Mouse (Mus musculus) left cerebral cortex, postnatal 25 days (tissue): ENCODE data around the gene Mettl21a. TPM values are rescaled to one million over a fixed set of nuclear protein-coding genes. Genes with fewer than 3 reads are reported as not detected.
A peak's percentile ranks its signal among the peaks of the same experiment; 100 is the strongest.
"Not testable (repeated sequence)": the region's sequence is repeated elsewhere in the genome, so short reads cannot be mapped to it uniquely, and the experiment has no call there.

Experiments used
- DNase-seq, 2 experiments: peaks; one replicate each; pipeline ENCODE4 v3.0.0; 2022; ENCODE audit warnings: low spot score in 2 of 2, mixed read lengths in 1 of 2
- intact Hi-C: fragments of 180-260 bp; cut with DNase I; formaldehyde crosslinking; loops from one replicate; pipeline ENCODE4 v1.15.1; 2025
- total RNA-seq, 2 experiments: library from RNA; stranded (reverse); gene quantifications; 2 replicates each; pipeline ENCODE4 v1.2.3; 2021

The Mettl21a gene
- 10 to 100 TPM; 10.8 to 13.4 TPM for total RNA-seq

DNA sequence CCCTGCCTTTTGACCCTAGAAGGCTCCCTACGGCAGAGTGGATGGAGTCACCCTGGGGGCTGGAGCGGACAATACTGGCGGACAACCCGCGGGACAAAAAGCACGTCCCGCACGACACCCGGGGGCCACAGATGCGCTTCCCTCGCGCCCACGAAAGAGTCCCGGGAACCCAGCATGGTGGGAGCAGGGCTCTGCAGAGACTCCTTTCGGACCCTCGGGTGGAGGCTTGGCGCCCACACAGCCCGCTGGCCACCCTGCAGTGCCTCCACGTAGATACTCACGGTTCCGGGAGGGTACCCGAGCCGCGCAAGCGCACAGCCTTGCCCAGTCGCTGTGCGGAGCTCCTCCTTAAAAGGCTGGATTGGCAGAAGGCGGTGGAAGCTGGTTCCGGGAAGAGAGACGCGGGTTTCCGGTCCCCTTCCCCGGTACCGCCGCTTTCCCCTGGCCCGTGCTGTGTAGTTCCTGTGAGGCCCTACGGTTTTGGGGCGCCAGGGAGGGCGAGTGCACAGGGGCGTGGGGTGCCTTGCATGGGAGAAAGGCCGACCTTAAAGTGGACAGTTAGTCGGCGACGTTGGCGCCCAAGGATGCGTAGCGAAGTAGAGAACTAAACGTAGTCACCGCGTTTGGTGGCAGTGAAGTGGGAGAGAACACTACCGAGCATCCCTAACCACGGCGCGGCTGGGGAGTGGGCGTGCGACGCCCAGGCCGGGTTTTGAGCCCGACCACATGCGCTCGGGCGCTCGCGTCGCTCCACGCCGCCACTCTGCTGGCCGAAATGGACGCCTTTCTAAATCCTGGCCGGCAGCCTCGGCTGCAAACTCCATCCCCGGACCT is at the start of gene Mettl21a:
Gene Mettl21a, minus strand, starts transcription at position 362 of the 834 bp plus-strand sequence.
- DNase-seq = peak; percentile 92 to 97
- intact Hi-C loops = loop anchor here (1.0 to 5.0 kb wide), 6 partner anchors 73 to 950 kb away; partner anchors contain the start of genes Ccnyl1 and Creb1

DNA sequence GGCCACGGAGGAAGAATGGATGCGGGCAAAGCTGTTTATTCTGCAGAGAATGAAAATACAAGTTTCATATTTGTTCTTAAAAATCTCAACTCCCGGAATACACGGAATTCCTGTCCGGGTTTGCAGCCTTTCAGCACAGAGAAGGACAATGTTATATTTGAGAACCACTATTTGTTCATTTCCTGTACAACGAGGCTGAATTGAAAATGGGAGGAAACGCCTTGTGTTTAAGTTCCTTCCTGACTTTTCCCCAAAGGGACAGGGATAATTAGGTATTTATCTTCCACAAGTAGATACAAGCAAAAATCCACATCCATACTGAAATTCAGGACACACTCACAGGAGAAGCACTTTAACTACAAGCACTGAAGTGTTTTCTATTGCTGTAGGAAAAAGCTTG is 41.8 kb upstream of the Mettl21a start:
- intact Hi-C loops = no loop called here
- no peak for DNase-seq

DNA sequence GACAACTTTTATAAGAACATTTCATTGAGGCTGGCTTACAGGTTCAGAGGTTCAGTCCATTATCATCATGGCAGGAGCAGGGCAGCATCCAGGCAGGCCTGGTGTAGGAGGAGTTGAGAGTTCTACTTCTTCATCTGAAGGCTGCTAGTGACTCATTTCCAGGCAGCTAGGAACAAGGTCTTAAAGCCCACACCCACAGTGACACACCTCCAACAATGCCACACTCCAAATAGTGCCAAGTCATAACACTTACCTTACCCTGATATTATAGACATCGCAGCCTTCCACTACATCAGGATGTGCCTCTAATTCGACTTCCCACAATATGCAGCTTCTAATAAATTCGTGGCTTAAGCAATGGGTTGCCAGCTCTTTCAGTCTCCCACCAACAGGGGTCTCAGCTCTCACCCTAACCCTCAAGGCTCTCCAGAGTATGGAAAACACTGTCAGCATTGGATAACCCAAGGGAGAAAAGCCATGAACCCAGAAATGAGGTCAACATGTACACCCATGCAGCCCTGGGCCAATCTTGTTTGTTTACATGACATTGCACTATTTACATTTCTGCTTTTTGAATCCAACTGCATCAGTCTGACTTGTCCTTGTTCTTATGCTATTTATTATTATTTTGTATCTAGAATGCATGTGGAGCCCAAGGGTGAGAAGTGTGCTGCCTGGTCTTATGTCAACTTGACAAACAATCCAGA is 39.5 kb upstream of the Mettl21a start:
- DNase-seq = no peak
- intact Hi-C loops = no loop called here

DNA sequence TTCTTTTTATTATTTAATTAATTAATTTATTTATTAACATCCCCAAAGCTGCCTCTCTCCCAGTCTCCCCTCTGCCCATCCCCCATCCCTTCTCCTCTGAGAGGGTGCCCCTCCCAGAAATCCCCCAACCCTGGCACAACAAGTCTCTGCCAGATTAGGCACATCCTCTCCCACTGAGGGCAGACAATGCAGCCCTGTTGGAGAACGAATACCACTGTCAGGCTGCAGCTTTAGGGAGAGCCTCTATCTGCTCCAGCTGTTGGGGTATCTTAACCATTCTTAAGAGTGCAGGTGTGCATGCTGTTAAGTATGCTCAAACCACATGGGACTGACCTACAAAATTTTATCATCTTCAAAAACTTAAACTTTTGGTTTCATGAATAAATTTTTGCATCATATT is 38.4 kb upstream of the Mettl21a start:
- intact Hi-C loops = no loop called here
- DNase-seq = no peak

DNA sequence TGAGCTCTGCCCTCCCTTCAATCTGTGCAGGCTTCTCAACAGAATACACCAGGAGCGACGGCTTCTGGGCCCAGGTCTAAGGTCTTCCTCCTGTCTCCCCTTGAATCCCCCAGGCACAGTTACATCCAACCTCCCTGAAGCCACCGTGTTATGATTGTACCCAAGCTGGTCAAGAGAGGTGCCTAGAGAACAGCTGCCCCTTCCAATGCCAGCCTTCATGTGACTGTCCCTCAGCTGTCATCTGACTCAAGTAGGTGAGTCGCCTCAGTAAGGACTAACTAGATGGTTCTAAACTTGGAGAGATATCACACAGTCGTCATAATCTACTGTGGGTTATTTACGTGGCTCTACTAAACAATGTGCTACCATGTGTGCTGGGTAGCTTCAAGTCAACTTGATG is 36.7 kb upstream of the Mettl21a start:
- intact Hi-C loops = no loop called here
- DNase-seq = no peak

DNA sequence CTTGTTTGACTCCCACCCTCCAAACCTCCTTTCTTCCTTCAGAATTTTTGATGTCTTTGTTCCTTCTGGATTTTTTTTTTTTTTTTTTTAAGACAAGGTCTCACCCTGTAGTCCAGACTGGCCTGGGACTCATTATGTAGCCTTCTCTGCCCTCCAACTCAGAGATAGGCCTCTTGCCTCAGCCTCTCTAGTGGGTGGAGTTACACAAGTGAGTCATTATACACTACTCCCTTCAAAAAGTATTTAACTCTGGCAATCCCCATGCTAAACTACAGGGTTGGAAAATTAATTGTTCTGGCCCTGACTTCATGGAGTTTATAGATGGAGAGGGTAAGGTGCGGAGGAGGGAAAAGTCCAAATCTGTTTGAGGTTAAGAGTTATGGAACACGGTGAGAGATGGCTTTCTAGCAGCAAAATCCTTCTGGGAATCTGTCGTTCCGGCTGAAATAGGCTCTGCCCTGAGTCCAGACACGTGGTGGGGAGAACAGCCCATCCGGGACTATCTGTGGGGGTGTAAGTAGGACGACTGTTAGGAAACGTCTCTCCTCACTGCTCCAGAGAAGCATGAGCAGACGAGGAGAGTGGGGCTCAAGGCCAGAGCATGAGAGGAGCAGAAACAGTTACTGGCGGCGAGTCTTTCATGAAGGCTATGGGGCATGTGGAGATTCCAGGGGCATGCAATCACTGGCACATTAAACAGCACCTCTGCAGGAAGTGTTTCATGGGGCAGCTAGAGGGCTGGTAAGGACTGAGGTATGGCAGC is 32.5 kb upstream of the Mettl21a start:
- DNase-seq = no peak
- intact Hi-C loops = no loop called here

DNA sequence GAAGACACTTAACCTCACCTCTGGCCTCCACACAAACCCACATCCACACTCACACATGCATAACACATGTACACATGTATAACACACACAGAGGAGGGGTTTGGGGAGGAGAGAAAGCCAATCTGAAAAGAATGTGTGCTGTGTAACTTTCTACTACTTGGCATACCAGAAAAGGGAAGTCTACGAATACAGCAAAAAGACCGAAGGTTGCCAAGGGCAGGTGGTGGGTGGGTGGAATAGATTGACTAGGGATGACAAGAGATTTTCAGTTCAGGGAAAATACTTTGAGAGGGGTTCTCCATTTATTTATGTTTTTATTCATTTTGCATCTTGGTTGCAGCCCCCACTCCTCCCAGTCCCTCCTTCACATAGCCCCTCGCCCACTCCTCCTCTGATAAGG is 27.5 kb upstream of the Mettl21a start:
- intact Hi-C loops = no loop called here
- DNase-seq = peak in 1 of 2 experiments; percentile 38

DNA sequence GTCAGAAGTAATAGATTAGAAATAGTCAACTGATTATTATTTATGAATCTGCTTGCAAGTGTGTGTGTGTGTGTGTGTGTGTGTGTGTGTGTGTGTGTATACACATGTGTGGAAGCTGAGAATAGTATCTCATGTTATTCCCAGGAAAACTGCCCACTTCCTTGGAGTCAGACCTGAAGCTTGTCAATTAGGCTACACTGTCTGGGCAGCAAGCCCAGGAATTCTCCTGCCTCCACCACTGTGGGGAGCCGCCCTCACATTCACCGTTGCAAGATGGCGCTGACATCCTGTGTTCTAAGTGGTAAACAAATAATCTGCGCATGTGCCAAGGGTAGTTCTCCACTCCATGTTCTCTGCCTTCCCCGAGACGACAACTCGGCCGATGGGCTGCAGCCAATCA is 25.5 kb upstream of the Mettl21a start:
- intact Hi-C loops, DNase-seq: not testable (repeated sequence)

DNA sequence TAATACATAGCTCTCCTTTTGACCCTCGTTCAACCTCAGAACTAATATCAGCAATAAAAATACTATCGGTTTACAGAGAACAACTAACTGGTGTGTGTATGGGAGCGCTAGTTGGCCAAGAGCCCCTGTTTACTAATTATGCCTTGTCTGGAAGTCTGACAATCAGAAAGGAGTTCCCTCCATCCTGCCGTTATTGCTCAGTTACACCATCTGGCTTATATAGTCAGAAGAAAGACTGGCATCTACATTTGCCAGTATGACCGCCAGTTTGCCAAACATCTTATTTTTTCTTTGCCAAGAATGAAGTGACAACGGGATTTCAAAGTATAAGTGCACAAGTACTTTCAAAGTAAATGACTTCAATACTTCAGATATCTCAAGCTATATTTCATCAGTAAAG is 24.0 kb upstream of the Mettl21a start:
- intact Hi-C loops = no loop called here
- no peak for DNase-seq

DNA sequence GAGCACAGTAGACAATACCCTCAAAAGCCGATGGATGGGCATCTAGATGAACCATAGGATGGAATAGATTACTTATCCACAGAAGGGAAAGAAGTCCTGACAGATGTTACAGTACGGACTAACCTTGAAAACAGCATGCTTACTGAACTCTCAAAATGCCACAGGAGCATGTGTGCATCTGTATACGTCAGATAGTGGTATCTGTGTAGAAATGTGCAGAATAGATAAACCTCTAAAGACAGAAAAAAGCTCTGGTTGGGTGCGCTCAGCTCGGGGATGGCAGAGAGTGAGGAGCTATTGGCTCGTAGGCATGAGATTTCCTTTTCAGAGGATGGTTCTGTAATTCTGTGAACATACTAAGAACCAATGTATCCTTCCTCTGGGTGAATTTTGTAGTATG is 22.2 kb upstream of the Mettl21a start:
- no peak for DNase-seq
- intact Hi-C loops = no loop called here

DNA sequence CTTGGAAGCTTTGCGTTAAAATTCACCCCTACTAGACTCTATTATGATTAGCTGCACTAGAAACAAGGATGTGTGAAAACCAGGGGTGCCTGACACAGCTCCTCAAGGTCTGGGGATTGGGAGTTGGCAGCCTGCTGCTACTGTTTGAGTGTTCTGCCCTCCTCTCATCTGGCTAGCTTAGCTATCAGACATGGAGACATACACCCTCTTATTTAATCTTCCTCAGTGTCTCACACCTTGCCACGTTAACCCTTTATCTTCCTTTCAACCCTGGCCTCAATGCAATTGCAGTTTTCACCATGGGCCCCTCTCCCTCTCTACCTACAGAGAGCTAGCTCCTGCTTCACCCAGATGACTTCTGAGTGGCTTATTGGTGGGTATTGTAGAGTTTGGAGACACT is 18.6 kb upstream of the Mettl21a start:
- intact Hi-C loops = no loop called here

DNA sequence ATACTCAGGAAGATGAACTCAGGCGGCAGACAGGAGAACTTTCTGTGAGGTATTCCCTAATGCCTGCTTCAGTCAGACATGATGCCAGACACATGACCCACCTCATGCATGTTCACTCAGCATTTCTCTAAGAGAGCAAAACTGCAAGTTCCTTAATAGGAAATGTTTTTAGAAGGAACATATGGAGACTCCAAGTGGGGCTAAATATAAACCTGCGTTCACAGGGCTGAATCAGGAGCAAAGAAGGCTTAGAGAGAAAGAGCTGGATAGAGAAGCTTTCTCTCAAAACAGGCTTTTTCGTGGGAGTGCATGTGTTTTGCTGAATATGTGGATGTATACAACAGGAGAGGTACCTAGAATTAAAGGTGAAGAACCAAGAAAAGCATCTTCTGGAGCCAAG is 16.2 kb upstream of the Mettl21a start:
- DNase-seq = peak; percentile 51 to 91
- intact Hi-C loops = no loop called here

More for the DNA sequence above, 18.6 kb upstream of the Mettl21a start:
- no peak for DNase-seq

DNA sequence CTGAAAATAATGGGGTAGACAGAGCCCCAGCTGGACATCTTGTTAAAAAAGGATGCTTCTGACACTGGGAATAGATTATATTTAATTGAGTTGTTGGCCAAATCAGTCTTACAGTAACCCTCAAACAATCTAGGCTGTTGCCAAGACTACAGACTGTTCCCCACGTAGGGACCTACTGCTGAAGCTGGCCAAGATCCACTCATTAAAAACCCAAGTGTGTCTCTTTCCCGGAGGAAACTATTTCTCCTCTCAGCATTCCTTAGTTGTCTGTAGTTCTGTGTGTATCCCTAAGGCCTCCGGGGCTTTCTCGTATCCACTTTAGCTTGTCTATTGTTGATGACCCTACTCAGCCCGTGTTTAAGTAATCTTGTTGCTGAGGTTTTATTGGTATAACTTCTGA is 14.5 kb upstream of the Mettl21a start:
- intact Hi-C loops = no loop called here
- DNase-seq = no peak

DNA sequence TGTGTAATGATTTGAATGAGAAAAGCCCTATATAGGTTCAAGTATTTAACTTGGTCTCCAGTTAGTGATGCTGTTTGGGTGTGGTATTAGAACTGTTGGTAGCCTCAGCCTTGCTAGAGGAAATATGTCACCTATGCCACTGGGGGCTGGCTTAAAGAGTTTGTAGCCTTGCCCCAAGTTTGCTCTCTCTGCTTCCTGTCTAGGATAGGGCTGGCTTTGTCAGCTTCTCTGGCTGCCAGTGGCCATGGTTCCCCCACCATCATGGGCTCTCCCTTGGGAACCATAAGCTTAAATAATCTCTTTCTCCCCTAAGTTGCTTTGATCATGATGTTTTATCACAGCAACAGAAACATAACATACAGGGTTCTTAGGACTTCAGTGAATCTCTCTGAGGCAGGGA is 8.2 kb upstream of the Mettl21a start:
- intact Hi-C loops = loop anchor here (10.0 kb wide), 1 partner anchor 360 kb away; no protein-coding TSS in a partner anchor
- no peak for DNase-seq

DNA sequence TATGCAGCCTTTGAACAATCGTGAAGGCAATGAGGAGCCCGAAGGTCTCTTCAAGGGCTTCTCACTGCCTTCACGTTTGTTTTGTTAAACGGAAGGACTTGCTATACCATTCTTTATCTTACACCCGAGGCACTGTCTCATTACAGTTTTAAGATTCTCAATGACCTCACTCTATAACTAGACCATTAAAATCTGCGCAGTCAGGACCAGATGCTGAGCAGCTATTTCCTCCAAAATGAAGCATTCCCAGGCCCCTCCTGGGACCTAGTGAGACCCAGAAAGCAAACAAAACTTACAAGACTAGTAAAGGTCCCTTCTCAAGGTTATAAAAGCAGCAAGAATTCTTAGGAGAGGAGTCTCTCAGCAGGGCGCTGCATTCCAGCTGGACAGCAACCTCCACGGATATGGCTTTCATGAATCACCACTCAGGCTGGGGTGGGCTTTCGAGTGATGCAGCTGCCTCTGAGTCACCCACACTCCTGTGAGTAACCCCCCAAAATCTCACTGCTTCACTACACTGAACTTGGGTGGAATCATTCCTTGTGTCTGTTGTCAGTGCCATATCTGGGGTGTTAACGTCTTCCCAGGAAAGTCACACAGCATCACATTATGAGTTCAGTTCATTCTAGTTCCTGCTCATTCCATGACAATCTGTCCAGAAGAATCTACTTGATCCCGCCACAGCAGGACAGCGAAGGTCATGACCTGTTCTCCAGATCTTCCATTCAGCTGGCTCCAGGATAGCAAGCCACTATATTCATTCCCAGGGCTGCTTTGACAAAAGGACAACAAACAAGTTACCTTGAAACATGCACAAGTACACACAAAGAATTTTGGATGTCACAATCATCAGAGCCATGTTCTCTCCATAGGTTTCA is 6.8 kb upstream of the Mettl21a start:
- peak in 1 of 2 experiments; percentile 65 for DNase-seq
- intact Hi-C loops = loop anchor here (10.0 kb wide), 1 partner anchor 361 kb away; no protein-coding TSS in a partner anchor

DNA sequence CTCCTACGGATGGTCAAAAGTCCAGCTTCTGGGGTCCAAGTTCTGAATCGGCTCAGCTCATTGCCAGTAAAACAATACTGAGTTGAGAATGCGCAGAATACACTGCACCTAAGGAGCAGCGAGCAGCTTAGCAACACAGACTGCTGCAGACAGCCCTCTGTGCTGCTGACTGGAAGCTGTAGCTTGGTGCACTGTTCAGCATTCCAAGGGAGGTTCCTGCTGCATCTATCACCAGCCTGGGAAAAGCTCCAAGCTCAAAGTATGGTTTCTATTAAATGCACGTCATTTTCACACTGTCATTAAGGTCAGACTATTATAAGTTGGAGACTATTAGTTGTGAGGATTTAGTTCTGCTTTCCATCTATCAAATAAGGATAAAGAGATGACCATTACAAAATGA is 4.1 kb upstream of the Mettl21a start:
- intact Hi-C loops = loop anchor here (10.0 kb wide), 1 partner anchor 364 kb away; no protein-coding TSS in a partner anchor
- peak in 1 of 2 experiments; percentile 44 for DNase-seq

DNA sequence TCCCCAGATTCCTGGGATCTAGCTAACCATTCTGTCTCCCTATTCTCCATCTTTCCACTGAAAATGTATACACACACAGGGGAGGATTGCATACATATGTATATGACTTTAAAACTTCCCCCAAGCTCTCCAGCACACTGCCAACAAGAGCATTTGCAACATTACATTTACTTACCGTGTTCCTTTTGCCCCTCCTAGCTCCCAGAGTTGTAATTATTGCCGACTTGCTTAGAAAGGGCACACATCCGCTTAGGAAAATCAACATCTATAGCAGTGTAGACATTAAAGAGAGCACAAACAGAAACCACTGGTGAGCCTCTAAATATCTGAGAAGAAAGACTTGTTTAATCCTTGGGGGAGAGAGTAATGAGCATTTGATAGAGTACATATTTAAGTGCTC is 1.2 kb upstream of the Mettl21a start:
- DNase-seq = no peak
- intact Hi-C loops = loop anchor here (5.0 kb wide), 3 partner anchors 86 to 951 kb away; partner anchors contain the start of gene Creb1

DNA sequence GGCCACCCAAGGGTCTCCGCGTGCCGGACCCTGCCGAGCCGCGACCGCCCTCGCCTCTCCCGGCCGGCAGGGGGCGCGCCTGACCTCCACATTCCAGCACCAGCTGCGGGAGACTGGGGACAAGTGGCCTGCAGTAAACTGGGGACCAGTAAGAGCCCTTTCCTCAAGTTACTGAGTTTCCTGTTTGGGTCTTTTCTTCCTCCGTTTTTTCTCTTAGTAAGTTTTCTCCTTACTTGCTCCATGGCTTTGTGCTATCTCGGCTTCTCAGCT is 608 bp upstream of the Mettl21a start:
- intact Hi-C loops = loop anchor here (1.0 to 5.0 kb wide), 6 partner anchors 73 to 950 kb away; partner anchors contain the start of genes Ccnyl1 and Creb1
- DNase-seq = peak; percentile 85 to 92

DNA sequence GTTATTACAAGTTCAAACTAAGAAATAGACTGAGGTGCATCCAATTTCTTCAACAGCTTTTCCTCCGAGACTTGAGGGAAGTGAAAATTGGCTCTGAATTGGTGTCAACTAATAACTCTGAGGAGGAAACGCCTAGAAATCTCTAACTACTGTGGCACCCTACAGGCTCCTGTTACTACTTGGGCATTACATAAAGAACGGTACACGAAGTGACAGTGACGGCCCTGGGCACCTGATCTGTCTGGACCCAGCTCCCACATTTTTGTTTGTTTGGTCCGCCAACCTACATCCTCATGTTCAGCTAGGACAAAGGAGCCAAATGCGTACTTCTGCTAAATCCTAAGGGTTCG is 536 bp downstream of the Mettl21a start:
- DNase-seq = no peak
- intact Hi-C loops = loop anchor here (5.0 kb wide), 3 partner anchors 84 to 949 kb away; partner anchors contain the start of gene Creb1
